Mouse (Mus musculus) E14TG2a.4 (cell line): ENCODE data around the gene Srrm1.
A peak's percentile ranks its signal among the peaks of the same experiment; 100 is the strongest.

Source experiments
- CTCF ChIP-seq: conservative IDR thresholded peaks from 2 replicates; pipeline ENCODE4 v1.5.1; 2014; ENCODE audit warnings: low read length
- NANOG ChIP-seq: IDR thresholded peaks from 2 replicates; pipeline ENCODE4 v1.6.1; 2014; ENCODE audit warnings: borderline replicate concordance, low read length, mixed read lengths
- POU5F1 ChIP-seq: IDR thresholded peaks from 2 replicates; pipeline ENCODE4 v1.6.1; 2014; ENCODE audit warnings: low read length, borderline replicate concordance

- TF ChIP-seq CTCF (peak; percentile 61), NANOG (no peak), POU5F1 (no peak)
These were observed 22.3 kb upstream of the Srrm1 start for GRCm38 (mm10) chr4:135375444-135375843.
